Mouse (Mus musculus): ENCODE measurements around the gene Txnrd2. TPM values are rescaled to one million over a fixed set of nuclear protein-coding genes. Genes with fewer than 3 reads are reported as not detected.

Txnrd2 gene
- polyA plus RNA-seq, 1 experiment from 2014 or later = 35.1 TPM

DNA sequence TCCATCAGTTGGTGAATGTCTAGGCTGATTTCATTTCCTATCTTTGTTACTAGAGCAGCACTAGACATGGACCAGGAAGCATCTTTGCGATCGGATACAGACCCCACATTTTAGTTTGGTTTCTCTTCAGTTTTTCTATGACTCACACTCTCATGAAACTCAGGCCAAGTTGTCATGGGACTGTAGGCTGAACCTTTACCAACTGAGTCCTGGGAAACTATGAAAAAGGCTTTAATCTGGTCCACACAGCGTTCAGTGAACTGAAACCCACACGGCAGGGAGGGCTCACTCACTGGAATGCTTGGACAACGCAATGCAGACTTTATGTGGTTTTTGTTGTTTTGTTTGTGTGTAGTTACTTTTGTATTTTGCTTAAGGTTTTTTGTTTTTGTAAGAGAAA lies 102.5 kb downstream of the Txnrd2 start:
- no peak overlapping the region for H3K4me3 ChIP-seq
- H3K4me1 ChIP-seq = no peaks in the 10 kb centered on the region
- H3K27me3 ChIP-seq (ENCODE audit: poor library complexity, severe bottlenecking) = no peaks in the 10 kb centered on the region
- 88% methylated on average over 5 of the region's 5 CpGs for WGBS
- H3K9me3 ChIP-seq = peaks cover 10% of the 10 kb centered on the region; the same call in 1 of the 2 replicates
- DNase-seq (ENCODE audit: extremely low spot score, low spot score) = no peak
- H3K27ac ChIP-seq = no peak overlapping the region
- peaks cover 5% of the 10 kb centered on the region; the same call in 1 of the 2 replicates for H3K36me3 ChIP-seq (replicated peaks)

Other genes starting within 250 kb of the Txnrd2 start
- not detected in 2 replicates for gene Ccdc188, start 208.5 kb upstream of the Txnrd2 start, polyA plus RNA-seq (2016; fragmentation: Nextera tagmentation; extraction: Ambion mirVana)
- 9.7 and 10.5 TPM in 2 replicates for gene Zdhhc8, start 191.2 kb upstream of the Txnrd2 start, polyA plus RNA-seq (2016; fragmentation: Nextera tagmentation; extraction: Ambion mirVana)
- gene Trmt2a, start 177.7 kb upstream of the Txnrd2 start, polyA plus RNA-seq (2016; fragmentation: Nextera tagmentation; extraction: Ambion mirVana) = 134 and 139 TPM in 2 replicates
- 1,297 and 1,372 TPM in 2 replicates for gene Ranbp1, start 177.7 kb upstream of the Txnrd2 start, polyA plus RNA-seq (2016; fragmentation: Nextera tagmentation; extraction: Ambion mirVana)
- gene Gm49776, start 168.1 kb upstream of the Txnrd2 start, polyA plus RNA-seq (2016; fragmentation: Nextera tagmentation; extraction: Ambion mirVana) = 3.0 and 5.8 TPM in 2 replicates
- gene Dgcr8, start 137.1 kb upstream of the Txnrd2 start, polyA plus RNA-seq (2016; fragmentation: Nextera tagmentation; extraction: Ambion mirVana) = 48.9 and 49.7 TPM in 2 replicates
- gene Tango2, start 78.3 kb upstream of the Txnrd2 start, polyA plus RNA-seq (2016; fragmentation: Nextera tagmentation; extraction: Ambion mirVana) = 35.7 and 37.1 TPM in 2 replicates
- 116 TPM in 2 replicates for gene Arvcf, start 78.2 kb upstream of the Txnrd2 start, polyA plus RNA-seq (2016; fragmentation: Nextera tagmentation; extraction: Ambion mirVana)
- 58.1 and 60.1 TPM in 2 replicates for gene Comt, start 468 bp downstream of the Txnrd2 start, polyA plus RNA-seq (2016; fragmentation: Nextera tagmentation; extraction: Ambion mirVana)
- 17.2 and 22.5 TPM in 2 replicates for gene Gnb1l, start 72.3 kb downstream of the Txnrd2 start, polyA plus RNA-seq (2016; fragmentation: Nextera tagmentation; extraction: Ambion mirVana)
- gene Rtl10, start 72.5 kb downstream of the Txnrd2 start, polyA plus RNA-seq (2016; fragmentation: Nextera tagmentation; extraction: Ambion mirVana) = 2.3 and 3.1 TPM in 2 replicates
- 0.95 and 1.1 TPM in 2 replicates for gene Tbx1, start 164.3 kb downstream of the Txnrd2 start, polyA plus RNA-seq (2016; fragmentation: Nextera tagmentation; extraction: Ambion mirVana)
- 3.0 and 3.2 TPM in 2 replicates for gene Gp1bb, start 196.0 kb downstream of the Txnrd2 start, polyA plus RNA-seq (2016; fragmentation: Nextera tagmentation; extraction: Ambion mirVana)
- gene Gm49601, start 200.0 kb downstream of the Txnrd2 start, polyA plus RNA-seq (2016; fragmentation: Nextera tagmentation; extraction: Ambion mirVana) = 2.3 and 2.4 TPM in 2 replicates
- 21.0 and 21.5 TPM in 2 replicates for gene Sept5, start 203.6 kb downstream of the Txnrd2 start, polyA plus RNA-seq (2016; fragmentation: Nextera tagmentation; extraction: Ambion mirVana)